Mouse (Mus musculus): ENCODE data around the gene Prkcd. TPM values are rescaled to one million over a fixed set of nuclear protein-coding genes. Genes with fewer than 3 reads are reported as not detected.
"Not testable (repeated sequence)": the region's sequence is repeated elsewhere in the genome, so short reads cannot be mapped to it uniquely, and the experiment has no call there.

The Prkcd gene
- polyA plus RNA-seq, 1 experiment from 2014 or later = 14.7 TPM

GRCm38 (mm10) chr14:30579180-30579579 lies 46.8 kb downstream of the Prkcd start:
- Histone ChIP-seq H3K4me1 (no peaks in the 10 kb centered on the region), H3K36me3 (replicated peaks) (no peaks in the 10 kb centered on the region), H3K9ac (no peak overlapping the region), H3K4me2 (no peak overlapping the region), H3K27me3 (replicated peaks) (no peaks in the 10 kb centered on the region), H3K4me3 (no peak overlapping the region), H3K27ac (no peak overlapping the region), H3K9me3 (no peaks in the 10 kb centered on the region)
- ATAC-seq (replicated peaks) = no peak
- 85% methylated on average over 5 of the region's 5 CpGs for WGBS

GRCm38 (mm10) chr14:30577303-30578062 lies 48.5 kb downstream of the Prkcd start:
- H3K4me2 ChIP-seq; H3K27ac ChIP-seq; H3K9me3 ChIP-seq; H3K36me3 ChIP-seq (replicated peaks); ATAC-seq (replicated peaks); H3K9ac ChIP-seq; H3K4me3 ChIP-seq; H3K27me3 ChIP-seq (replicated peaks); H3K4me1 ChIP-seq: not testable (repeated sequence)
- WGBS = 52% methylated on average over 10 of the region's 12 CpGs

- ATAC-seq (replicated peaks) = no peak
- no peak overlapping the region for H3K27ac ChIP-seq
- H3K9me3 ChIP-seq = no peaks in the 10 kb centered on the region
- H3K9ac ChIP-seq = no peak overlapping the region
- H3K4me3 ChIP-seq = no peak overlapping the region
- H3K4me2 ChIP-seq = no peak overlapping the region
- no peaks in the 10 kb centered on the region for H3K27me3 ChIP-seq (replicated peaks)
- no peaks in the 10 kb centered on the region for H3K4me1 ChIP-seq
- WGBS = 75% methylated on average over 5 of the region's 5 CpGs
- H3K36me3 ChIP-seq (replicated peaks) = peaks cover 15% of the 10 kb centered on the region; the same call in 1 of the 2 replicates
Measured at GRCm38 (mm10) chr14:30576260-30576659, 49.8 kb downstream of the Prkcd start.

GRCm38 (mm10) chr14:30575791-30576190 lies 50.2 kb downstream of the Prkcd start:
- Histone ChIP-seq H3K4me1 (no peaks in the 10 kb centered on the region), H3K36me3 (replicated peaks) (peaks cover 18% of the 10 kb centered on the region; the same call in 1 of the 2 replicates), H3K4me2 (no peak overlapping the region), H3K27me3 (replicated peaks) (no peaks in the 10 kb centered on the region), H3K27ac (no peak overlapping the region), H3K4me3 (no peak overlapping the region), H3K9ac (no peak overlapping the region), H3K9me3 (no peaks in the 10 kb centered on the region)
- WGBS = 82% methylated on average over 7 of the region's 7 CpGs
- ATAC-seq (replicated peaks) = no peak

GRCm38 (mm10) chr14:30573983-30574584 lies 51.9 kb downstream of the Prkcd start:
- H3K9ac ChIP-seq = no peak overlapping the region
- H3K27me3 ChIP-seq (replicated peaks) = no peaks in the 10 kb centered on the region
- H3K4me1 ChIP-seq = no peaks in the 10 kb centered on the region
- no peak overlapping the region for H3K4me3 ChIP-seq
- H3K36me3 ChIP-seq (replicated peaks) = peaks cover 31% of the 10 kb centered on the region
- no peak overlapping the region for H3K4me2 ChIP-seq
- H3K9me3 ChIP-seq = no peaks in the 10 kb centered on the region
- peak; percentile 62 for ATAC-seq (replicated peaks)
- WGBS = 69% methylated on average over 6 of the region's 6 CpGs
- H3K27ac ChIP-seq = no peak overlapping the region

- H3K36me3 ChIP-seq (replicated peaks) = peaks cover 40% of the 10 kb centered on the region
- no peaks in the 10 kb centered on the region for H3K27me3 ChIP-seq (replicated peaks)
- no peak overlapping the region for H3K4me3 ChIP-seq
- no peak overlapping the region for H3K4me2 ChIP-seq
- ATAC-seq (replicated peaks) = no peak
- no peaks in the 10 kb centered on the region for H3K4me1 ChIP-seq
- H3K27ac ChIP-seq = no peak overlapping the region
- no peak overlapping the region for H3K9ac ChIP-seq
- no peaks in the 10 kb centered on the region for H3K9me3 ChIP-seq
- WGBS = 71% methylated on average over 8 of the region's 8 CpGs
Measured at GRCm38 (mm10) chr14:30573235-30573634, 52.8 kb downstream of the Prkcd start.

GRCm38 (mm10) chr14:30572253-30572652 lies 53.8 kb downstream of the Prkcd start:
- H3K27ac ChIP-seq = no peak overlapping the region
- H3K4me2 ChIP-seq = no peak overlapping the region
- no peak overlapping the region for H3K9ac ChIP-seq
- ATAC-seq (replicated peaks) = no peak
- 91% methylated on average over 10 of the region's 10 CpGs for WGBS
- no peak overlapping the region for H3K4me3 ChIP-seq
- no peaks in the 10 kb centered on the region for H3K4me1 ChIP-seq
- H3K27me3 ChIP-seq (replicated peaks) = no peaks in the 10 kb centered on the region
- peaks cover 44% of the 10 kb centered on the region for H3K36me3 ChIP-seq (replicated peaks)
- no peaks in the 10 kb centered on the region for H3K9me3 ChIP-seq

GRCm38 (mm10) chr14:30570303-30570702 lies 55.7 kb downstream of the Prkcd start:
- ATAC-seq (replicated peaks) = no peak
- H3K9me3 ChIP-seq = no peaks in the 10 kb centered on the region
- 86% methylated on average over 9 of the region's 9 CpGs for WGBS

GRCm38 (mm10) chr14:30568016-30568415 lies 58.0 kb downstream of the Prkcd start:
- Histone ChIP-seq H3K4me1 (no peaks in the 10 kb centered on the region), H3K27ac (no peak overlapping the region), H3K36me3 (replicated peaks) (peaks cover 61% of the 10 kb centered on the region), H3K4me2 (no peak overlapping the region), H3K9me3 (no peaks in the 10 kb centered on the region), H3K27me3 (replicated peaks) (no peaks in the 10 kb centered on the region), H3K4me3 (no peak overlapping the region), H3K9ac (no peak overlapping the region)
- ATAC-seq (replicated peaks) = no peak
- 92% methylated on average over 9 of the region's 9 CpGs for WGBS

More at GRCm38 (mm10) chr14:30570303-30570702, 55.7 kb downstream of the Prkcd start:
- Histone ChIP-seq H3K4me3 (no peak overlapping the region), H3K4me2 (no peak overlapping the region), H3K27ac (no peak overlapping the region), H3K27me3 (replicated peaks) (no peaks in the 10 kb centered on the region), H3K36me3 (replicated peaks) (peaks cover 57% of the 10 kb centered on the region), H3K9ac (no peak overlapping the region), H3K4me1 (no peaks in the 10 kb centered on the region)

- ATAC-seq (replicated peaks) = no peak
- Histone ChIP-seq H3K4me2 (no peak overlapping the region), H3K9ac (no peak overlapping the region), H3K4me3 (no peak overlapping the region), H3K4me1 (peaks cover 3% of the 10 kb centered on the region; the same call in 1 of the 2 replicates), H3K9me3 (no peaks in the 10 kb centered on the region), H3K27ac (no peak overlapping the region), H3K27me3 (replicated peaks) (no peaks in the 10 kb centered on the region), H3K36me3 (replicated peaks) (peaks cover 47% of the 10 kb centered on the region)
- 93% methylated on average over 6 of the region's 6 CpGs for WGBS
Measured at GRCm38 (mm10) chr14:30566317-30566716, 59.7 kb downstream of the Prkcd start.

GRCm38 (mm10) chr14:30564451-30564850 lies 61.6 kb downstream of the Prkcd start:
- Histone ChIP-seq H3K4me2 (no peak overlapping the region), H3K9me3 (no peaks in the 10 kb centered on the region), H3K27ac (no peak overlapping the region), H3K4me3 (no peak overlapping the region), H3K36me3 (replicated peaks) (peaks cover 42% of the 10 kb centered on the region), H3K4me1 (peaks cover 13% of the 10 kb centered on the region; the same call in 1 of the 2 replicates), H3K9ac (no peak overlapping the region), H3K27me3 (replicated peaks) (no peaks in the 10 kb centered on the region)
- 98% methylated on average over 2 of the region's 2 CpGs for WGBS
- ATAC-seq (replicated peaks) = no peak

- ATAC-seq (replicated peaks) = no peak
- Histone ChIP-seq H3K36me3 (replicated peaks) (peaks cover 30% of the 10 kb centered on the region), H3K27me3 (replicated peaks) (no peaks in the 10 kb centered on the region), H3K9ac (no peak overlapping the region), H3K4me2 (no peak overlapping the region), H3K4me3 (no peak overlapping the region), H3K9me3 (no peaks in the 10 kb centered on the region), H3K4me1 (peaks cover 16% of the 10 kb centered on the region; the same call in 1 of the 2 replicates), H3K27ac (no peak overlapping the region)
Measured at GRCm38 (mm10) chr14:30562343-30562742, 63.7 kb downstream of the Prkcd start.

Measured in midbrain, embryonic 15.5 days (tissue).